Mouse (Mus musculus): ENCODE measurements around the gene Slc9a5.

The Slc9a5 gene

DNA sequence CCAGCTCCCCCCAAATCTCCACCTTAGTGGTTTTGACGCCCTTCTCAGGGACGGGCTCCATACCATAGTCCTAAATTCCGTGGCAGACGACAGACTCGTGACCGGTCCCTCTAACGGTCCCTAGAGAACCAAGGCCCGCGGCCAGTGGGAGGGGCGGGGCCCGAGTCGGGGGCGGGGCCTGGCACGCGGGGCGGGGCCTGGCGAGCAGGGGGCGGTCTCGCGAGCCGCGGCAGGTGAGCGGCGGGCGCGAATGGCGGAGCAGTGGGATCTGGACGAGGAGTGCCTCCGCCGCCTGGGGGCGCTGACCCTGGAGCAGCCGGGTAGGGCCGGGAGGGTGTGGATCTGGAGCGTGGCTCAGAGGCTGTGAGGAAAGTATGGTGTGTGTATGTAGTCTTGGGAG lies 64.7 kb downstream of the Slc9a5 start, which contains the start of the genes Kctd19 and Lrrc36:
Gene Kctd19 (minus strand): TSS at position 112 of the 400 bp plus-strand sequence.
Gene Lrrc36 (plus strand): TSS at position 181 of the 400 bp plus-strand sequence.
- DNase-seq, result peak; percentile 56

DNA sequence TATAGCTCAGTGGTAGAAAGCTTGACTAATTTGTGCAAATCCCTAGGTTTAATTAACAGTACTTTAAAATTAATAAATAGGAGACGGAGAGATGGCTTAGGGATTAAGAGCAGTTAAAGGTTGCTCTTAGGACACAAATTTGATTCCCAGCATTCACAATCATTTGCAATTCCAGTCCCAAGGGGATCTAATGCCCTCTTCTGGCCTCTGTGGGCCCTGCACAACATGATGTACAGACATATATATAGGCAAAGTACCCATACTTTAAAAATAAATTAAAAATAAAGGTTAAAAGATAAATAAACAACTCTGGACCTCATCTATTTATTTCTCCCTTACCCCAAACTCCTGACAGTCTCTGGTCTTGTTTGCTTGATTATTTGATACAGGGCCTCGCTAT lies 70.3 kb downstream of the Slc9a5 start:
- peak; percentile 19 for DNase-seq

All from thymus, postnatal 14 days (tissue).